Mouse (Mus musculus) spleen, adult 2 months (tissue): ENCODE measurements at regions not wholly inside any gene's neighbourhood (a gene's known extent, or its start where the extent isn't known, plus 50 kb on each side); places are given as distances from the start of the nearest gene placed in this dataset.

Experiments used
- DNase-seq, 2 experiments: peaks; one replicate each; pipeline versions ENCODE4 v3.0.0 to v3.0.0-alpha.2; 2012 to 2021; ENCODE audit warnings: low spot score in 2 of 2, low read depth in 1 of 2
- H3K27ac ChIP-seq: fragments of 200-500 bp; 2 replicates; pipeline ENCODE4 v1.5.1; 2012; ENCODE audit warnings: low read length, inconsistent platforms; ENCODE audit not compliant: insufficient read depth
- H3K27me3 ChIP-seq: fragments of 200-500 bp; 2 replicates; pipeline ENCODE4 v1.6.1; 2012; ENCODE audit warnings: mild to moderate bottlenecking, moderate library complexity, low read length, inconsistent platforms; ENCODE audit not compliant: control insufficient read depth, insufficient read depth
- H3K36me3 ChIP-seq: fragments of 200-500 bp; 2 replicates; pipeline ENCODE4 v1.6.1; 2012; ENCODE audit warnings: mild to moderate bottlenecking, low read length, inconsistent platforms; ENCODE audit not compliant: control insufficient read depth, insufficient read depth
- H3K4me1 ChIP-seq: fragments of 200-500 bp; 2 replicates; pipeline ENCODE4 v1.6.1; 2011; ENCODE audit warnings: inconsistent platforms; ENCODE audit not compliant: control insufficient read depth, insufficient read depth, insufficient read length
- H3K4me3 ChIP-seq: fragments of 200-500 bp; 2 replicates; pipeline ENCODE4 v1.5.1; 2011; ENCODE audit warnings: mild to moderate bottlenecking, inconsistent platforms; ENCODE audit not compliant: insufficient read depth, insufficient read length; ENCODE audit errors: extremely low read depth
- CTCF ChIP-seq: fragments of 200-500 bp; IDR thresholded peaks from 2 replicates; pipeline ENCODE4 v1.5.1; 2011; ENCODE audit warnings: mild to moderate bottlenecking, inconsistent platforms; ENCODE audit not compliant: insufficient read depth, insufficient read length, insufficient replicate concordance; ENCODE audit errors: extremely low read depth
- POLR2A ChIP-seq: fragments of 200-500 bp; IDR thresholded peaks from 2 replicates; pipeline ENCODE4 v1.6.1; 2011; ENCODE audit warnings: low read depth, low read length, inconsistent platforms
- WGBS: fragments of 180-500 bp; shearing (Covaris S2); methylation state at CpG from one replicate; pipeline ENCODE4 v1.1.7; 2018; 5-methylcytosine and 5-hydroxymethylcytosine counted together

GRCm38 (mm10) chr2:30717566-30718328 lies 85.7 kb downstream of the 1700001O22Rik start:
- Histone ChIP-seq H3K27me3 (peaks cover 10% of the 10 kb centered on the region), H3K4me3 (no peak overlapping the region)
- TF ChIP-seq CTCF (no peak), POLR2A (no peak)

GRCm38 (mm10) chr2:30716580-30717565 lies 86.6 kb downstream of the 1700001O22Rik start:
- Histone ChIP-seq H3K36me3 (no peaks in the 10 kb centered on the region), H3K4me1 (peaks cover 13% of the 10 kb centered on the region; the same call in 1 of the 2 replicates), H3K4me3 (no peak overlapping the region), H3K27ac (0 out of 2 replicates have a peak overlapping the region, but pooled peaks have one; percentile 40), H3K27me3 (peaks cover 10% of the 10 kb centered on the region)
- TF ChIP-seq POLR2A (no peak), CTCF (no peak)
- DNase-seq = no peak
- WGBS = 26% methylated on average over 24 of the region's 24 CpGs

More at GRCm38 (mm10) chr2:30717566-30718328, 85.7 kb downstream of the 1700001O22Rik start:
- no peak for DNase-seq
- H3K36me3 ChIP-seq = no peaks in the 10 kb centered on the region
- H3K4me1 ChIP-seq = peaks cover 13% of the 10 kb centered on the region; the same call in 1 of the 2 replicates
- WGBS = 36% methylated on average over 16 of the region's 16 CpGs
- peak overlapping the region; percentile 51; the same call in 1 of the 2 replicates for H3K27ac ChIP-seq

- 59% methylated on average over 4 of the region's 4 CpGs for WGBS
- Histone ChIP-seq H3K36me3 (no peaks in the 10 kb centered on the region), H3K27me3 (peaks cover 10% of the 10 kb centered on the region), H3K4me3 (no peak overlapping the region), H3K27ac (no peak overlapping the region), H3K4me1 (peaks cover 17% of the 10 kb centered on the region; the same call in 1 of the 2 replicates)
- TF ChIP-seq POLR2A (no peak), CTCF (no peak)
- no peak for DNase-seq
Observed at GRCm38 (mm10) chr2:30715720-30716310, 87.6 kb downstream of the 1700001O22Rik start.

GRCm38 (mm10) chr2:30713535-30713934 lies 89.9 kb downstream of the 1700001O22Rik start:
- WGBS = 67% methylated on average over 3 of the region's 3 CpGs
- TF ChIP-seq CTCF (no peak), POLR2A (no peak)
- Histone ChIP-seq H3K27me3 (peaks cover 8% of the 10 kb centered on the region; the same call in 1 of the 2 replicates), H3K27ac (no peak overlapping the region), H3K36me3 (no peaks in the 10 kb centered on the region), H3K4me3 (no peak overlapping the region), H3K4me1 (peaks cover 11% of the 10 kb centered on the region; the same call in 1 of the 2 replicates)
- no peak for DNase-seq

GRCm38 (mm10) chr2:30712841-30713401 lies 90.5 kb downstream of the 1700001O22Rik start:
- DNase-seq = no peak
- Histone ChIP-seq H3K27ac (no peak overlapping the region), H3K4me3 (no peak overlapping the region), H3K4me1 (peaks cover 9% of the 10 kb centered on the region; the same call in 1 of the 2 replicates), H3K36me3 (no peaks in the 10 kb centered on the region), H3K27me3 (0 out of 2 replicates have a peak, but pooled peaks cover 6% of the 10 kb centered on the region)
- 78% methylated on average over 9 of the region's 9 CpGs for WGBS
- no peak for TF ChIP-seq CTCF
